Mouse (Mus musculus): ENCODE data around the gene Rpgrip1l.

DNA sequence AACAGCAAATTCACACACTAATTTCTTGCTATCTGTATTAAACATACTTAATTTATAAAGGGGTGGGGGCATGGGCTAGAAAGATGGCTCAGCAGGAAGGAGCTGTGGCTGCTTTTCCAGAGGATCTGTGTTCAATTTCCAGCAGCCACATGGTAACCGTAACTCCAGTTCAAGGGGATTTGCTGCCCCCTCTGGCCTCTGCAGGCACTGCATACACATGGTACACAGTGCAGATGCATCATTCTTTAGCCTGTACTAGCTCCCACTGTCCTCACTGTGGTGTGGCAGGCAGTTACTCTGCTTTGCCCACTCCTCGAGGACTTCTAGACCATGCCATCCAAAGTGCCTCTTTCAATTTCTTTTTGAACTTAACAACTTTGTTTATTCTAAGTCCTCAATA is 36.7 kb downstream of the Rpgrip1l start:
- TF ChIP-seq EP300 (optimal IDR thresholded peaks at IDR 0.05) (no peak), CTCF (IDR thresholded peaks at IDR 0.05; ENCODE audit: low read depth) (peak; percentile 47)

Data from stomach, postnatal 0 days (tissue).